Mouse (Mus musculus) neural tube, embryonic 14.5 days (tissue): Measurements from ENCODE around the gene Zmiz2. TPM values are rescaled to one million over a fixed set of nuclear protein-coding genes. Genes with fewer than 3 reads are reported as not detected.

Source experiments
- ATAC-seq: fragments of 200-750 bp; cut with Nextera tagmentation; 2 replicates; pipeline ENCODE4 v1.8.0; 2017; ENCODE audit warnings: low read depth, mild to moderate bottlenecking, moderate TSS enrichment, moderate library complexity
- H3K27ac ChIP-seq: fragments of 300-500 bp; sonication (generic); 2 replicates; pipeline ENCODE4 v1.5.1; 2014; ENCODE audit warnings: low read depth, mild to moderate bottlenecking, control low read depth, low read length, moderate library complexity, mixed read lengths
- H3K27me3 ChIP-seq: fragments of 300-500 bp; sonication (generic); 2 replicates; pipeline ENCODE4 v1.6.1; 2014; ENCODE audit warnings: low read length; ENCODE audit not compliant: control insufficient read depth, insufficient read depth
- H3K36me3 ChIP-seq: fragments of 300-500 bp; sonication (generic); 2 replicates; pipeline ENCODE4 v1.6.1; 2014; ENCODE audit warnings: low read length, mixed read lengths; ENCODE audit not compliant: control insufficient read depth, insufficient read depth
- H3K4me1 ChIP-seq: fragments of 300-500 bp; sonication (generic); 2 replicates; pipeline ENCODE4 v1.6.1; 2014; ENCODE audit warnings: low read length; ENCODE audit not compliant: control insufficient read depth, insufficient read depth
- H3K4me2 ChIP-seq: fragments of 300-500 bp; sonication (generic); 2 replicates; pipeline ENCODE4 v1.6.1; 2014; ENCODE audit warnings: mild to moderate bottlenecking, low read depth, low read length, control low read depth
- H3K4me3 ChIP-seq: fragments of 300-500 bp; sonication (generic); 2 replicates; pipeline ENCODE4 v1.5.1; 2014; ENCODE audit warnings: low read depth, low read length, control low read depth, mixed read lengths
- H3K9ac ChIP-seq: fragments of 300-500 bp; sonication (generic); replicated peaks from 2 replicates; pipeline ENCODE4 v1.6.1; 2014; ENCODE audit warnings: low read depth, mild to moderate bottlenecking, control low read depth, low read length, mixed read lengths
- H3K9me3 ChIP-seq: fragments of 300-500 bp; sonication (generic); 2 replicates; pipeline ENCODE4 v1.6.1; 2016; ENCODE audit warnings: low read length; ENCODE audit not compliant: control insufficient read depth
- WGBS: fragments of 180-500 bp; shearing (Covaris S2); extraction: QIAGEN DNeasy Blood & Tissue Kit; methylation state at CpG from one replicate; pipeline ENCODE4 v1.1.7; 2014; 5-methylcytosine and 5-hydroxymethylcytosine counted together
- polyA plus RNA-seq: library from polyadenylated mRNA; unstranded; fragments of >200 nt; fragmentation: Nextera tagmentation; extraction: Ambion mirVana; gene quantifications from 2 replicates; pipeline ENCODE4 v1.2.1, GENCODE M21; 2014

Gene Zmiz2
- 31.4 and 32.8 TPM in 2 replicates for polyA plus RNA-seq

DNA sequence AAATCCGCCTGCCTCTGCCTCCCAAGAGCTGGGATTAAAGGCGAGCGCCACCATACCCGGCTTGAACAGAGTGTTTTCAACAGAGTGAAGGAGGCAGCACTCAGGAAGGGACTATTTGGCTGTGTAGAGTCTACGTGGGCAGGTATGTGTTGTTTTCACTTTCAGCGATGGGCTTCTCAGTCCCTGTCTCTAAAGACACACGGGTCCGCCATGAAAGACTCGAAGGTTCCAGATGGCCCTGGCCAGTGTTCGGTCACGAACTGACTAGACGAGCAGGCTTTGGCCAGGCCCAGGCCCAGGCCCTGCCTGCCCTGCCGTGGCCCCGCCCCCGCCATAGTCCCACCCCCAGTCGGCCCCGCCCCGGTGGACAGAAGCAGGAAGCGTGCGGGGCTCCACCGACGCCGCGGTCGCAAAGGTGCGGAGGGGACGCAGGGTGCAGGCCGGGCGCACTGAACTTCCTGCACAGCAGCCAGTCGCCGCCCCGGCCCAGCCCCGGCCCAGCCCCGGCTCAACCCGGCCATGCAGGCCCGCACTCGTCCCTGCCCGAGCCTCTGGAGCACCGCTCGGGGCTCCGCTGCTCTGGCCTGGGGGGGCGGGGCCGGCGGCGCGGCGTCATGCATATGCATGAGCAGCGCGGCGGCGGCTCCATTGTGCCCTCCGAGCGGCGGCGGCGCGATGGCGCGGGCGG, at the start of gene Zmiz2:
TSS of gene Zmiz2 (plus strand) at position 349 of the 688 bp plus-strand sequence.
- Histone ChIP-seq H3K9ac (peak within 1 kb of the TSS; percentile 97), H3K9me3 (no peaks in the 10 kb centered on the region), H3K4me3 (peak within 1 kb of the TSS; percentile 87), H3K36me3 (peaks cover 8% of the 10 kb centered on the region; the same call in 1 of the 2 replicates), H3K4me2 (peak within 1 kb of the TSS; percentile 73), H3K27me3 (no peaks in the 10 kb centered on the region; the same call in 1 of the 2 replicates), H3K27ac (peak within 1 kb of the TSS; percentile 77), H3K4me1 (peaks cover 16% of the 10 kb centered on the region)
- peak; percentile 99 for ATAC-seq
- 7% methylated on average over 51 of the region's 60 CpGs for WGBS

DNA sequence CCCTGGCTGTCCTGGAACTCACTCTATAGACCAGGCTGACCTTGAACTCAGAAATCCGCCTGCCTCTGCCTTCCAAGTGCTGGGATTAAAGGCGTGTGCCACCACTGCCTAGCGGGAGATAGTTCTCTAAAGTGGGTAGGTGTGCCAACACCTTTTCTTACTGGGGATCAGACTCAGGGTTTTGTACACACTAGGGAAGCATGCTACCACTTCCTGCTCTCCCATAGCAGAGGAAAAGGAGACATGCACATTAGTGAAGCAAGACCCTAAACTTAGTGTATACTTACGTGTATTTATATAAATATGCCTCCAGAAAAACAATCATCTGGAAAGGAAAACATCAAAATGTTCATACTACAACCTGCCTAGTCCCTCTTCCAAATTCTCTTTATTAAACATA, 42.9 kb upstream of the Zmiz2 start:
- ATAC-seq, result no peak
- 95% methylated on average over 4 of the region's 4 CpGs for WGBS
- Histone ChIP-seq H3K36me3 (peaks cover 81% of the 10 kb centered on the region), H3K4me2 (no peak overlapping the region), H3K4me1 (no peaks in the 10 kb centered on the region), H3K27ac (no peak overlapping the region), H3K9ac (no peak overlapping the region), H3K27me3 (no peaks in the 10 kb centered on the region), H3K9me3 (no peaks in the 10 kb centered on the region), H3K4me3 (no peak overlapping the region)

GRCm38 (mm10) chr11:6346966-6347365, 41.9 kb upstream of the Zmiz2 start:
- Histone ChIP-seq H3K9ac (no peak overlapping the region), H3K9me3 (no peaks in the 10 kb centered on the region), H3K4me3 (no peak overlapping the region), H3K27me3 (no peaks in the 10 kb centered on the region), H3K27ac (no peak overlapping the region), H3K36me3 (peaks cover 81% of the 10 kb centered on the region), H3K4me2 (no peak overlapping the region), H3K4me1 (no peaks in the 10 kb centered on the region)
- 94% methylated on average over 7 of the region's 7 CpGs for WGBS
- no peak for ATAC-seq

DNA sequence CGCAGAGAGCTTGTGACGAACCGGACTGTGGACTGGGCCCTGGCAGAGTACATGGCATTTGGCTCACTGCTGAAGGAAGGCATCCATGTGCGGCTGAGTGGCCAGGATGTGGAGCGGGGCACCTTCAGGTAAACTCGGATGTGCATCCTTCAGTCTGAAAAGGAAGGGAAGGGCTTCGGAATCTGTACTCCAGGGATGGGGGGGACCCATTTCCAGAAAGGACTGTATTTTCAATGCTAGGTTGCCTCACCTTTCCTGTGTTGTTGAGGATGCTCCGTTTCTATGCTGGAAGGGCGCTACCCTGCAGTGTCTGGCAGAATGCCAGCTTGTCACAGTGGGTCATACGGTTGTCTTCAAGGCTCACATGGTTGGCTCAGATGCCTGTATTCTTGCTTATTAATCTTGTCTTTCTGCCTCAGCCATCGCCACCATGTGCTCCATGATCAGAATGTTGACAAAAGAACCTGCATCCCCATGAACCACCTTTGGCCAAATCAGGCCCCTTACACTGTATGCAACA, 40.1 kb upstream of the Zmiz2 start:
- Histone ChIP-seq H3K4me3 (no peak overlapping the region), H3K4me2 (no peak overlapping the region), H3K9ac (no peak overlapping the region), H3K4me1 (no peaks in the 10 kb centered on the region), H3K27me3 (no peaks in the 10 kb centered on the region), H3K36me3 (peaks cover 80% of the 10 kb centered on the region), H3K9me3 (no peaks in the 10 kb centered on the region), H3K27ac (no peak overlapping the region)
- ATAC-seq, result no peak
- WGBS, result 88% methylated on average over 11 of the region's 11 CpGs

DNA sequence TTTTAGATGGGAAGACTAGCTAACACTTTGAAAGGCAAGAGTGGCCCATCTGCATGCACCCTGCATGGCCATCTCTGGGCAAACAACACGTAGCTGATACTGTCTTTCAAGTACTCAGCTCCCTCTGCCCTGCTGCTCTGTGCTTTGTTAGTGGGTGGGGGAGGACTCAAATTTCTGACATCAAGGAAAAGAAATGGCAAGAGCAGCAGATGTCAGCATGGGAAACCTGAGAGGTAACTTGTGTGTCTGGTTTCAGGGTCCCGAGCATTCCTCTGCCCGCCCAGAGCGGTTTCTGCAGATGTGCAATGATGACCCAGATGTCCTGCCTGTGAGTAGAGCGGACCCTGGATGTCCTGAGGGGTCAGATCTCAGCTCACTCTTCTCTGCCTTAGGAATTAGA, 39.3 kb upstream of the Zmiz2 start:
- 94% methylated on average over 5 of the region's 5 CpGs for WGBS

GRCm38 (mm10) chr11:6355106-6355505, 33.8 kb upstream of the Zmiz2 start:
- no peak for ATAC-seq
- WGBS, result 91% methylated on average over 4 of the region's 4 CpGs
- no peak overlapping the region for H3K27ac ChIP-seq
- H3K9ac ChIP-seq, result no peak overlapping the region
- no peak overlapping the region for H3K4me2 ChIP-seq
- no peak overlapping the region for H3K4me3 ChIP-seq
- peaks cover 49% of the 10 kb centered on the region for H3K36me3 ChIP-seq
- H3K4me1 ChIP-seq, result no peaks in the 10 kb centered on the region
- no peaks in the 10 kb centered on the region for H3K9me3 ChIP-seq
- H3K27me3 ChIP-seq, result no peaks in the 10 kb centered on the region

More for the DNA sequence above, 39.3 kb upstream of the Zmiz2 start:
- H3K4me3 ChIP-seq, result no peak overlapping the region
- no peaks in the 10 kb centered on the region for H3K9me3 ChIP-seq
- no peaks in the 10 kb centered on the region for H3K4me1 ChIP-seq
- ATAC-seq, result no peak
- H3K9ac ChIP-seq, result no peak overlapping the region
- H3K36me3 ChIP-seq, result peaks cover 75% of the 10 kb centered on the region
- no peak overlapping the region for H3K4me2 ChIP-seq
- H3K27ac ChIP-seq, result no peak overlapping the region
- H3K27me3 ChIP-seq, result no peaks in the 10 kb centered on the region

GRCm38 (mm10) chr11:6364581-6365275, 24.1 kb upstream of the Zmiz2 start:
- no peak for ATAC-seq
- 86% methylated on average over 9 of the region's 9 CpGs for WGBS
- no peaks in the 10 kb centered on the region for H3K27me3 ChIP-seq

GRCm38 (mm10) chr11:6365885-6366284, 23.0 kb upstream of the Zmiz2 start:
- Histone ChIP-seq H3K9ac (no peak overlapping the region), H3K36me3 (no peaks in the 10 kb centered on the region), H3K4me3 (no peak overlapping the region), H3K4me1 (no peaks in the 10 kb centered on the region), H3K9me3 (no peaks in the 10 kb centered on the region), H3K27me3 (no peaks in the 10 kb centered on the region), H3K27ac (no peak overlapping the region), H3K4me2 (no peak overlapping the region)
- ATAC-seq, result peak; percentile 77
- WGBS, result 18% methylated on average over 11 of the region's 11 CpGs

More at GRCm38 (mm10) chr11:6364581-6365275, 24.1 kb upstream of the Zmiz2 start:
- Histone ChIP-seq H3K4me1 (no peaks in the 10 kb centered on the region), H3K36me3 (no peaks in the 10 kb centered on the region), H3K9ac (no peak overlapping the region), H3K27ac (no peak overlapping the region), H3K4me2 (no peak overlapping the region), H3K9me3 (no peaks in the 10 kb centered on the region), H3K4me3 (no peak overlapping the region)

- H3K27ac ChIP-seq, result no peak overlapping the region
These were observed 22.4 kb upstream of the Zmiz2 start for GRCm38 (mm10) chr11:6366434-6366833.

More at GRCm38 (mm10) chr11:6366434-6366833, 22.4 kb upstream of the Zmiz2 start:
- Histone ChIP-seq H3K36me3 (no peaks in the 10 kb centered on the region), H3K9ac (no peak overlapping the region), H3K4me2 (no peak overlapping the region), H3K4me3 (no peak overlapping the region), H3K4me1 (no peaks in the 10 kb centered on the region), H3K9me3 (no peaks in the 10 kb centered on the region), H3K27me3 (no peaks in the 10 kb centered on the region)
- 0 out of 2 replicates have a peak, but pooled peaks have one; percentile 24 for ATAC-seq
- WGBS, result 72% methylated on average over 6 of the region's 6 CpGs
